Mouse (Mus musculus) myocyte (in vitro differentiated cells): ENCODE measurements at regions not wholly inside any gene's neighbourhood (a gene's known extent, or its start where the extent isn't known, plus 50 kb on each side); places are given as distances from the start of the nearest gene placed in this dataset.

Experiments
- H3K27me3 ChIP-seq: one replicate; pipeline ENCODE4 v1.6.1; 2011; ENCODE audit not compliant: control insufficient read depth, insufficient read depth, insufficient read length
- H3K36me3 ChIP-seq: one replicate; pipeline ENCODE4 v1.6.1; 2011; ENCODE audit not compliant: control insufficient read depth, insufficient read depth
- H3K4me2 ChIP-seq: one replicate; pipeline ENCODE4 v1.6.1; 2011; ENCODE audit warnings: low read depth, control low read depth
- H3K4me3 ChIP-seq: one replicate; pipeline ENCODE4 v1.5.1; 2011; ENCODE audit warnings: mild to moderate bottlenecking, control low read depth, moderate library complexity
- H3K79me2 ChIP-seq: one replicate; pipeline ENCODE4 v1.6.1; 2011; ENCODE audit not compliant: control insufficient read depth, insufficient read depth
- H3ac ChIP-seq: one replicate; pipeline ENCODE4 v1.6.1; 2011; ENCODE audit not compliant: control insufficient read depth, insufficient read length
- CEBPB ChIP-seq: IDR thresholded peaks from 2 replicates; pipeline ENCODE4 v1.6.1; 2011; ENCODE audit warnings: mild to moderate bottlenecking, moderate library complexity; ENCODE audit not compliant: poor library complexity, insufficient read depth, severe bottlenecking
- E2F4 ChIP-seq: IDR thresholded peaks from one replicate; pipeline ENCODE4 v1.6.1; 2011; ENCODE audit warnings: mild to moderate bottlenecking, control low read depth, moderate library complexity; ENCODE audit not compliant: insufficient read depth
- MAX ChIP-seq: IDR thresholded peaks from one replicate; pipeline ENCODE4 v1.6.1; 2011; ENCODE audit warnings: low read depth, mild to moderate bottlenecking, control low read depth
- MYOD1 ChIP-seq, 3 experiments: IDR thresholded peaks; one replicate each; pipeline ENCODE4 v1.6.1; 2011; ENCODE audit warnings: control low read depth in 2 of 3, low read depth in 2 of 3, mild to moderate bottlenecking in 2 of 3, moderate library complexity in 1 of 3; ENCODE audit not compliant: insufficient read length in 2 of 3, control insufficient read depth in 1 of 3
- MYOG ChIP-seq, 3 experiments: IDR thresholded peaks; one replicate each; pipeline ENCODE4 v1.6.1; 2011; ENCODE audit warnings: control low read depth in 2 of 3, low read depth in 2 of 3, mild to moderate bottlenecking in 2 of 3; ENCODE audit not compliant: insufficient read length in 2 of 3, control insufficient read depth in 1 of 3, insufficient read depth in 1 of 3
- POLR2A ChIP-seq: IDR thresholded peaks from one replicate; pipeline ENCODE4 v1.6.1; 2011; ENCODE audit warnings: low read depth, mild to moderate bottlenecking, control low read depth, moderate library complexity; ENCODE audit not compliant: insufficient read length
- POLR2AphosphoS2 ChIP-seq: IDR thresholded peaks from one replicate; pipeline ENCODE4 v1.6.1; 2011; ENCODE audit warnings: low read depth, control low read depth; ENCODE audit not compliant: insufficient read length
- REST ChIP-seq: IDR thresholded peaks from one replicate; pipeline ENCODE4 v1.6.1; 2011; ENCODE audit warnings: mild to moderate bottlenecking, control low read depth, moderate library complexity; ENCODE audit not compliant: insufficient read depth, insufficient read length
- SRF ChIP-seq: IDR thresholded peaks from one replicate; pipeline ENCODE4 v1.6.1; 2011; ENCODE audit warnings: low read depth; ENCODE audit not compliant: control insufficient read depth, insufficient read length
- TCF12 ChIP-seq: IDR thresholded peaks from one replicate; pipeline ENCODE4 v1.6.1; 2011; ENCODE audit warnings: mild to moderate bottlenecking, control low read depth; ENCODE audit not compliant: poor library complexity, insufficient read depth, severe bottlenecking
- TCF3 ChIP-seq: IDR thresholded peaks from one replicate; pipeline ENCODE4 v1.6.1; 2011; ENCODE audit warnings: low read depth, control low read depth; ENCODE audit not compliant: insufficient read length
- USF1 ChIP-seq: IDR thresholded peaks from one replicate; pipeline ENCODE4 v1.6.1; 2011; ENCODE audit warnings: low read depth, mild to moderate bottlenecking, control low read depth, moderate library complexity

- H3K4me2 ChIP-seq, result no peak overlapping the region
These were observed 350.7 kb downstream of the Stim2 start for GRCm38 (mm10) chr5:54348820-54349596.

GRCm38 (mm10) chr5:54349775-54350332, 351.6 kb downstream of the Stim2 start:
- no peak overlapping the region for H3K4me2 ChIP-seq

More at GRCm38 (mm10) chr5:54348820-54349596, 350.7 kb downstream of the Stim2 start:
- Histone ChIP-seq H3K79me2 (no peaks in the 10 kb centered on the region), H3K27me3 (no peaks in the 10 kb centered on the region), H3K36me3 (no peaks in the 10 kb centered on the region), H3K4me3 (no peak overlapping the region), H3ac (no peak overlapping the region)
- TF ChIP-seq TCF3 (no peak), POLR2AphosphoS2 (no peak), SRF (no peak), MYOD1 (IDR thresholded peaks at IDR 0.05; ENCODE audit: control insufficient read depth in 1 of 3, insufficient read length in 2 of 3, low read depth in 2 of 3) (no peak), POLR2A (no peak), CEBPB (no peak), USF1 (no peak), TCF12 (no peak), MAX (no peak), E2F4 (no peak), MYOG (IDR thresholded peaks at IDR 0.05; ENCODE audit: control insufficient read depth in 1 of 3, insufficient read depth in 1 of 3, insufficient read length in 2 of 3, low read depth in 2 of 3) (no peak)

DNA sequence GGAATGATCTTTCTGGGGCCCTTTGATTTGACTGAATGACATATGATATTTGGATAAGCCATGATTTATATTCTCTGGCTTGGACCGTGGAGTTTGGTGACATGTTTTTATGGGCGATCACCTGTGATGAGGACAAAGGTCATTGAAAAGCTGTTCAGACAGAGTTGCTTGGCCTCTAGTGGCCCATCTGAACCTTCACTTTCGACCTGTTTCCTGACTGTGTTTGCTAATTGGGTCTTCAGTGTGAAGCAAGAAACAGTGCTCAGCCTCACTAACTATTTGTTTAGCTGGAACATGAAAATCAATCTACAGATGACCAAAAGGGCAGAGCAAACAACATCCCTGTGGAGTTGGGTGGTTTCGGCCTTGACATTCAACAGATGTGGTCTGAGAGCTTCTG, 357.8 kb downstream of the Stim2 start:
- TF ChIP-seq MYOD1 (IDR thresholded peaks at IDR 0.05; ENCODE audit: control insufficient read depth in 1 of 3, insufficient read length in 2 of 3, low read depth in 2 of 3), result no peak
- no peak for TF ChIP-seq MAX
- no peak for TF ChIP-seq MYOG (IDR thresholded peaks at IDR 0.05; ENCODE audit: control insufficient read depth in 1 of 3, insufficient read depth in 1 of 3, insufficient read length in 2 of 3, low read depth in 2 of 3)
- TF ChIP-seq POLR2A, result no peak
- Histone ChIP-seq H3K36me3 (no peaks in the 10 kb centered on the region), H3ac (no peak overlapping the region)

More at GRCm38 (mm10) chr5:54349775-54350332, 351.6 kb downstream of the Stim2 start:
- H3K36me3 ChIP-seq, result no peaks in the 10 kb centered on the region
- H3ac ChIP-seq, result no peak overlapping the region
- H3K79me2 ChIP-seq, result no peaks in the 10 kb centered on the region
- no peaks in the 10 kb centered on the region for H3K27me3 ChIP-seq
- no peak overlapping the region for H3K4me3 ChIP-seq
- TF ChIP-seq SRF (no peak), E2F4 (no peak), POLR2A (no peak), CEBPB (no peak), TCF12 (no peak), TCF3 (no peak), MYOD1 (IDR thresholded peaks at IDR 0.05; ENCODE audit: control insufficient read depth in 1 of 3, insufficient read length in 2 of 3, low read depth in 2 of 3) (no peak), POLR2AphosphoS2 (no peak), REST (no peak), MYOG (IDR thresholded peaks at IDR 0.05; ENCODE audit: control insufficient read depth in 1 of 3, insufficient read depth in 1 of 3, insufficient read length in 2 of 3, low read depth in 2 of 3) (no peak), USF1 (no peak), MAX (no peak)

GRCm38 (mm10) chr5:54357501-54357900, 359.2 kb downstream of the Stim2 start:
- Histone ChIP-seq H3K27me3 (no peaks in the 10 kb centered on the region), H3K36me3 (no peaks in the 10 kb centered on the region), H3K4me2 (no peak overlapping the region), H3K4me3 (no peak overlapping the region), H3ac (no peak overlapping the region), H3K79me2 (no peaks in the 10 kb centered on the region)
- TF ChIP-seq SRF (no peak), POLR2A (no peak), REST (no peak), TCF12 (no peak), USF1 (no peak), TCF3 (no peak), MYOG (IDR thresholded peaks at IDR 0.05; ENCODE audit: control insufficient read depth in 1 of 3, insufficient read depth in 1 of 3, insufficient read length in 2 of 3, low read depth in 2 of 3) (no peak), CEBPB (no peak), POLR2AphosphoS2 (no peak), MYOD1 (IDR thresholded peaks at IDR 0.05; ENCODE audit: control insufficient read depth in 1 of 3, insufficient read length in 2 of 3, low read depth in 2 of 3) (no peak), MAX (no peak)

More for the DNA sequence above, 357.8 kb downstream of the Stim2 start:
- Histone ChIP-seq H3K79me2 (no peaks in the 10 kb centered on the region), H3K4me2 (no peak overlapping the region), H3K27me3 (no peaks in the 10 kb centered on the region), H3K4me3 (no peak overlapping the region)

DNA sequence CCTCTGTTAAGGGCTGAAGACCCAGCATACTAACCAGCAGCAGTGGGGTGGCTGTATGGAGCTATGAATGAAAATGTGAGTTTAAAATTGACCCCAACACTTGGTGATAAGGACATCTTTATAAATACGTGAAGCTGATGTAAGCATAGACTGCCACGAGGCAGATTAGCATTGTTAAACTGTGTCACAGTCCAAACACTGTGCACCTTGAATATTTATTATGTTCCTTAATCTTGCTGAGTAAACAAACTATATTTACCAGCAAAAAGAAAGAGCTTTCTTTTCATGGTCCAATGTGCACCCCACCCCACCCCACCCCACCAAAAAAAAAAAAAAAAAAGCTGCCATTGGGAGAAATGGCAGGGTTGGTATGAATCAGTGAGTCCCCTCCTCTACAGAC, 359.9 kb downstream of the Stim2 start:
- Histone ChIP-seq H3K36me3 (no peaks in the 10 kb centered on the region), H3K27me3 (no peaks in the 10 kb centered on the region), H3K4me2 (no peak overlapping the region), H3K79me2 (no peaks in the 10 kb centered on the region), H3ac (no peak overlapping the region), H3K4me3 (no peak overlapping the region)
- no peak for TF ChIP-seq MYOG (IDR thresholded peaks at IDR 0.05; ENCODE audit: control insufficient read depth in 1 of 3, insufficient read depth in 1 of 3, insufficient read length in 2 of 3, low read depth in 2 of 3)
- no peak for TF ChIP-seq CEBPB
- no peak for TF ChIP-seq TCF3
- no peak for TF ChIP-seq SRF
- no peak for TF ChIP-seq POLR2AphosphoS2
- TF ChIP-seq USF1, result no peak
- no peak for TF ChIP-seq E2F4
- no peak for TF ChIP-seq MAX
